Mouse (Mus musculus): ENCODE measurements around the gene Bcl7b. TPM values are rescaled to one million over a fixed set of nuclear protein-coding genes. Genes with fewer than 3 reads are reported as not detected.

Gene Bcl7b
- polyA plus RNA-seq (2015; fragmentation: Nextera tagmentation; extraction: Ambion mirVana), result 64.3 and 64.5 TPM in 2 replicates

GRCm38 (mm10) chr5:135168063-135169062, at the start of gene Bcl7b:
Gene Bcl7b (plus strand): TSS chr5:135168283.

DNA sequence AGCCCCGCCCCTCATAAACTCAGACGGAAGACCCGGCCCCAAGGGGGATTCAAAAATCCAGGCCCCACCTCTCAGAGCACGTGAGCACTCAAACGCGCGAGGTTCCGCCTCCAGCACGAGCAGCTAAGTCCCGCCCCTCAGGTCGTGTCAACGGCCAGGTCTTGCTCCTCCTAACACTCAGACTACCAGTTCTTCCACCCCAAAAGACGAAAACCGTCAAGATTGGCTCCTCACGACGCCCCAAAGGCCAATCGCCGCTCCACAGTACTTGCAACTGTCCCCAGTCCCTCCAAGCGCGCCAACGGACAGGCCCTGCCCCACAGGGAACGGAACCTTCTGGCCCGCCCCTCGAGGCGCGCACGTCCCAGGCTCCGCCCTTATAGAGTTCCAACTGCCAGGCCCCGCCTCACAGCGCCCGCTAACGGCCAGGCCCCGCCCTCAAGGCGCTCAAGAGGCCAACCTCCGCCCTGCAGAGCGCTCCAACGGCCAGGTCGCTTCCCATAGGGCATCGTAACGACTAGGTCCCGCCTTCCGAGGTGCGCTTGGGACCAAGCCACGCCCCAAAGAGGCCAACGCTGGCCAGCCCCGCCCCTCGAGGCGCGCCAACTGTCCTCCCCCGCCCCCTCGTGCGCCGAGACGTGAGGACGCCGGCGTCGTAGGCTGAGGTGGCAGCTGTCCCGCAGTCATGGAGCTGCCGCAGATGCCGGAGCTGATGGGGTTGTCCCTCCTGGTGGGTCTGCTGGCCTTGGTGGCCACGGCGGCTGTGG, 18.8 kb upstream of the Bcl7b start, which contains the start of gene Tbl2:
TSS of gene Tbl2 (plus strand) at position 605 of the 767 bp plus-strand sequence.

DNA sequence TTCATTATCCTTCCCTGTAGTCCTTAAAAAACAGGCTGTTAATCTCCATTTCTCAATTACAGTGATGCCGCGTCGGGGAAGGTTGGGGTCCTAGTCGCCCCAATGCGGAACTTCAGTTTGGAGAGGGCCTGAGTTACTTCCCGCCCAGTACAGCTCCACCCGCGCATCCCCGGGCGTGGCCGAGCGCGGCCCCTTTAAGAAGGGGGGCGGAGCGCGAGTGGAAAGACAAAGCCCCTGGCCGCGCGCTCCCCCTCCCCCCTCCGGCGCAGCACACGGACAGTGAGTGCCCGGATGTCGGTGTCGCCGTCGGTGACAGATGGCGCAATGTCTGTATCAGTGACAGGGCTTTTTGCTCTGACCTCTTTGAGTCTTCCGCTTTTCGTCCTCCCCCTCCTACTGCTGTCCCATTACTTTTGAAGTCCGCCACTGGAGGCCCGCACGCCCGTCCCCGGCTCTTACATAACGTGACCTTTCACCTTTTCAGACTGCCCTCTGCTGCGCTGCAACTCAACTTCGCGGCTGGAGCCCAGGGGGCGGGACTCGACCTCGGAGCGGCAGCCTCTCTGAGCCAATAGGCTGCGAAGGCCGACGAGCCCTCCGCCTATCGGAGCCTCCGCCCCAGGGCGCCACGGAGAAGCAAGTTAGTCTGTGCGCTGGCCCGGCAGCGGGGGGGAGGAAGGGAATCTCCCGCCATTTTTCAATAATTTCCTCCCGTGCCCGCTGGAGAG, 18.7 kb downstream of the Bcl7b start, which contains the start of gene Baz1b:
TSS of gene Baz1b (plus strand) at position 644 of the 728 bp plus-strand sequence.

Small RNA genes within 50 kb of the gene (microRNA-seq; reads per million reads assigned to microRNA genes)
- gene Gm25315, result not detected

Other genes starting within 250 kb of the Bcl7b start
- 30.7 and 39.8 TPM in 2 replicates for gene Mettl27, start 235.9 kb upstream of the Bcl7b start, polyA plus RNA-seq (2015; fragmentation: Nextera tagmentation; extraction: Ambion mirVana)
- gene Cldn4, start 221.3 kb upstream of the Bcl7b start, polyA plus RNA-seq (2015; fragmentation: Nextera tagmentation; extraction: Ambion mirVana), result 118 and 122 TPM in 2 replicates
- gene Cldn3, start 182.1 kb upstream of the Bcl7b start, polyA plus RNA-seq (2015; fragmentation: Nextera tagmentation; extraction: Ambion mirVana), result 2.2 and 2.6 TPM in 2 replicates
- gene Abhd11, start 159.1 kb upstream of the Bcl7b start, polyA plus RNA-seq (2015; fragmentation: Nextera tagmentation; extraction: Ambion mirVana), result 40.6 and 47.1 TPM in 2 replicates
- 4.9 and 5.1 TPM in 2 replicates for gene Stx1a, start 144.8 kb upstream of the Bcl7b start, polyA plus RNA-seq (2015; fragmentation: Nextera tagmentation; extraction: Ambion mirVana)
- 24.4 and 27.1 TPM in 2 replicates for gene Dnajc30, start 104.1 kb upstream of the Bcl7b start, polyA plus RNA-seq (2015; fragmentation: Nextera tagmentation; extraction: Ambion mirVana)
- 50.1 and 52.7 TPM in 2 replicates for gene Bud23, start 103.3 kb upstream of the Bcl7b start, polyA plus RNA-seq (2015; fragmentation: Nextera tagmentation; extraction: Ambion mirVana)
- 2.3 and 2.5 TPM in 2 replicates for gene Vps37d, start 90.0 kb upstream of the Bcl7b start, polyA plus RNA-seq (2015; fragmentation: Nextera tagmentation; extraction: Ambion mirVana)
- 0.31 and 2.9 TPM in 2 replicates for gene Mlxipl, start 78.4 kb upstream of the Bcl7b start, polyA plus RNA-seq (2015; fragmentation: Nextera tagmentation; extraction: Ambion mirVana)
- gene Tbl2, start 18.6 kb upstream of the Bcl7b start, polyA plus RNA-seq (2015; fragmentation: Nextera tagmentation; extraction: Ambion mirVana), result 12.4 and 13.0 TPM in 2 replicates
- 12.0 and 13.2 TPM in 2 replicates for gene Baz1b, start 19.0 kb downstream of the Bcl7b start, polyA plus RNA-seq (2015; fragmentation: Nextera tagmentation; extraction: Ambion mirVana)
- 0.29 and 0.36 TPM in 2 replicates for gene Fzd9, start 82.9 kb downstream of the Bcl7b start, polyA plus RNA-seq (2015; fragmentation: Nextera tagmentation; extraction: Ambion mirVana)
- not detected in 2 replicates for gene Fkbp6, start 181.8 kb downstream of the Bcl7b start, polyA plus RNA-seq (2015; fragmentation: Nextera tagmentation; extraction: Ambion mirVana)
- gene Trim50, start 185.0 kb downstream of the Bcl7b start, polyA plus RNA-seq (2015; fragmentation: Nextera tagmentation; extraction: Ambion mirVana), result not detected in 2 replicates
- 13.9 and 14.6 TPM in 2 replicates for gene Nsun5, start 201.7 kb downstream of the Bcl7b start, polyA plus RNA-seq (2015; fragmentation: Nextera tagmentation; extraction: Ambion mirVana)
- 4.4 and 4.7 TPM in 2 replicates for gene Pom121, start 226.3 kb downstream of the Bcl7b start, polyA plus RNA-seq (2015; fragmentation: Nextera tagmentation; extraction: Ambion mirVana)